Mouse (Mus musculus) lung, adult 10 weeks (tissue): Measurements from ENCODE around the gene Cct8. TPM values are rescaled to one million over a fixed set of nuclear protein-coding genes. Genes with fewer than 3 reads are reported as not detected.

Source experiments
- polyA plus RNA-seq: library from polyadenylated mRNA; stranded (reverse); fragments of 350-450 nt; fragmentation: Illumina TruSeq; extraction: RNeasy Lipid Tissue Mini Kit (QIAGEN cat#74804); gene quantifications from one replicate; pipeline ENCODE4 v1.2.3, GENCODE M21; 2014; ENCODE audit warnings: low read depth, low replicate concordance; ENCODE audit not compliant: insufficient read depth

The Cct8 gene
- polyA plus RNA-seq = 103 TPM

GRCm38 (mm10) chr16:87495716-87496447, at the start of gene Cct8:
TSS of gene Cct8 (minus strand) at chr16:87495873.

GRCm38 (mm10) chr16:87454419-87455179, 41.1 kb downstream of the Cct8 start, which contains the start of gene Usp16:
TSS of gene Usp16 (plus strand) at chr16:87454703.

GRCm38 (mm10) chr16:87440184-87440686, 55.4 kb downstream of the Cct8 start, which contains the start of gene Rwdd2b:
TSS of gene Rwdd2b (minus strand) at chr16:87440573.

Other genes with a start within 250 kb of the Cct8 start
- gene N6amt1, start 141.7 kb downstream of the Cct8 start, polyA plus RNA-seq = 10.0 TPM
- 6.4 TPM for gene Ltn1, start 63.3 kb downstream of the Cct8 start, polyA plus RNA-seq
- 3.8 TPM for gene Rwdd2b, start 55.3 kb downstream of the Cct8 start, polyA plus RNA-seq
- 37.0 TPM for gene Usp16, start 41.2 kb downstream of the Cct8 start, polyA plus RNA-seq
- 3.0 TPM for gene Map3k7cl, start 57.5 kb upstream of the Cct8 start, polyA plus RNA-seq
- 11.7 TPM for gene Bach1, start 203.1 kb upstream of the Cct8 start, polyA plus RNA-seq